Mouse (Mus musculus): ENCODE measurements around the gene Dpf3.

DNA sequence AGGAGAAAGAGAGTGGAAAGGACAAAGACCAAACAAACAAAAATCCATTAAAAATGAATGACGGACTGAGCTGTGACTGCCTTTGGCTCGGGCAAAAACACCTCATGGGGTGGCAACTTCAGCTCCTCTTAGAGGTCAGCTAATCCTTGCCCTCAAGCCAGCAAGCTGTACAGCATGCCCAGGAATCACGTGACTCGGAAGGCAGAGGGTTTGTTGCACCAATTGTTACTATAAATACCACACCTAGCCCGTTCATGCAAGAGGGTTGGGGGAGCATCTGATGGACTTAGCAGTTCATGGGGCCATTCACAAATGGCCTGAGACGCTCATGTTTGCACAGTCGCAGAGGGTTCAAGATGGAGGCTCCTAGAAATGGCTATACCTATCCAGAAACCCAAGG is 253.9 kb downstream of the Dpf3 start:
- TF ChIP-seq CTCF (IDR thresholded peaks at IDR 0.05; ENCODE audit: extremely low read depth, insufficient read depth, insufficient read length, insufficient replicate concordance) (no peak), POLR2A (IDR thresholded peaks at IDR 0.05; ENCODE audit: low read depth, low read length) (no peak)
